Mouse (Mus musculus): ENCODE measurements around the gene Pnn. TPM values are rescaled to one million over a fixed set of nuclear protein-coding genes. Genes with fewer than 3 reads are reported as not detected.

Pnn gene
- polyA plus RNA-seq, 1 experiment from 2014 or later = 113 TPM

Other genes starting within 250 kb of the Pnn start
- 63.7 and 68.6 TPM in 2 replicates for gene Sec23a, start 54.9 kb upstream of the Pnn start, polyA plus RNA-seq (2015; fragmentation: Nextera tagmentation; extraction: Ambion mirVana)
- 24.2 and 27.0 TPM in 2 replicates for gene Gemin2, start 53.5 kb upstream of the Pnn start, polyA plus RNA-seq (2015; fragmentation: Nextera tagmentation; extraction: Ambion mirVana)
- 91.5 and 92.2 TPM in 2 replicates for gene Trappc6b, start 5.4 kb upstream of the Pnn start, polyA plus RNA-seq (2015; fragmentation: Nextera tagmentation; extraction: Ambion mirVana)
- gene Mia2, start 28.9 kb downstream of the Pnn start, polyA plus RNA-seq (2015; fragmentation: Nextera tagmentation; extraction: Ambion mirVana) = 80.9 and 82.1 TPM in 2 replicates
- 8.2 and 9.1 TPM in 2 replicates for gene Fbxo33, start 152.8 kb downstream of the Pnn start, polyA plus RNA-seq (2015; fragmentation: Nextera tagmentation; extraction: Ambion mirVana)